Mouse (Mus musculus): Measurements from ENCODE around the gene Idi2.
"Not testable (repeated sequence)": the region's sequence is repeated elsewhere in the genome, so short reads cannot be mapped to it uniquely, and the experiment has no call there.

The Idi2 gene

DNA sequence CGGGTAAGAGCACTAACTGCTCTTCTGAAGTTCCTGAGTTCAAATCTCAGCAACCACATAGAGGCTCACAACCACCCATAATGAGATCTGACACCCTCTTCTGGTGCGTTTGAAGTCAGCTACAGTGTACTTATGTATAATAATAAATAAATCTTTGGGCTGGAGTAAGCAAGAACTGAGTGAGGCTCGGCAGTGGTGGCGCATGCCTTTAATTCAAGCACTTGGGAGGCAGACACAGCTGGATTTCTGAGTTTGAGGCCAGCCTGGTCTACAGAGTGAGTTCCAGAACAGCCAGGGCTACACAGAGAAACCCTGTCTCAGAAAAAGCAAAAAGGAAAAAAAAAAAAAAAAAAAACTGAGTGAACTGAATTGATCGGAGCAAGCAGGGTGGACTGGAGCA, 44.6 kb downstream of the Idi2 start:
- not testable (repeated sequence) for DNase-seq (ENCODE audit: low spot score)

DNA sequence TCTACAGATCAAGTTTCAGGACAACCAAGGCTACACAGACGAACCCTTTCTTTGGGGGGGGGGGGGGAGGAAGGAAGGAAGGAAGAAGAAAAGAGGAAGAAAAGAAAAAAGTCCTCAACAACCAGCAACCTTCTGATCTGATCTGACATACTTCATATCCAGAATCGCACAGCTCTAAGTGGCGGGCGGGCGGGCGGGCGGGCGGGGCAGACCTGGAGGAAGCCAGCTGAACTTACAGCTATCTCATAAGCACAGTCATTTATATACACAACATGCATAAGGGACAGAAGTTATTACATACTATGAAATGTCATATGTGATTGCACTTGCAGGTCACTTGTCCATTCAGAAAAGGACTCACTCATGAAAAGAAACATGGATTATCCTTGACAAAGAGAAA, 46.8 kb downstream of the Idi2 start:
- DNase-seq (ENCODE audit: low spot score), result no peak

DNA sequence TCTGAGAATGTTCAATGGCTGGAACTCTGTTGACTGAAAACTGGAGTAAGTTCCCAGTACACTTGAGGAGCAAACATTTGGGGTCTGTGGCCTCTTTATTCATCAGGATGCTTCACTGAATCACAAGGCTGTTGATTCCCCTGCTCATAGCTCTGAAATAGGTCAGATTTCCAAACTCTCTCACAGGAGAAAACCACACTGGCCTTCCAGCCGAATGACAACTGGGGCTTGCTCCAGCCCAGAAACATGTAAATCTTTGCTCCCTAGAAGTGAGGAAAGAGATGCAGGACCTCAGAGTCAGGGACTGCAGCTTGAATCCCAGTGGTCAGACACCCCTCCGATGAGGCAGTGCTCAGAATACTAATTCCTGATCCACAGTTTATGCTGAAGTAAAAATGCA, 50.6 kb downstream of the Idi2 start:
- no peak for DNase-seq (ENCODE audit: low spot score)

Data from ovary, postnatal 14 days (tissue).